Mouse (Mus musculus) layer of hippocampus, adult 9-10 months (tissue): ENCODE results near the gene Tmem184b.

Experiments
- DNase-seq: peaks from one replicate; pipeline ENCODE4 v3.0.0; 2022; ENCODE audit warnings: low spot score

Gene Tmem184b

DNA sequence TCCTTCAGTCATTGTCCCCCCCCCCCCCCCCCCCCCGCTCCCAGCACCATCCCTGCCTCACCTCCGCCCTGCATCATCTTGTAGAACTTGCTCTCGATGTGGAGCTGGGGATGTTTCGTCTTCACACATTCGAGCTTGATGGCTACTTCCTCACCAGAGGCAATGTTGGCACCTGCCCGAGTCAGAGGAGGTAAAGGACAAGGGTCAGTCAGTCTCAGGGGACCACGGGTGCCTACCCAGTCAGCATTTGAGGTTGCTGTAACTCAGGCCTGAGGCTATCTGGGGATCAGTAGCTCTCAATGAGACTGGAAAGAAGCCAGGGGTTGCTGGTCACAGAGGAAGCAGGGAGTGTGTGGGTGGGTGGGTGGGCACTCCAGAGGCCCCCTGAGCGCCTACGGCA, 26.6 kb upstream of the Tmem184b start:
- no peak for DNase-seq

DNA sequence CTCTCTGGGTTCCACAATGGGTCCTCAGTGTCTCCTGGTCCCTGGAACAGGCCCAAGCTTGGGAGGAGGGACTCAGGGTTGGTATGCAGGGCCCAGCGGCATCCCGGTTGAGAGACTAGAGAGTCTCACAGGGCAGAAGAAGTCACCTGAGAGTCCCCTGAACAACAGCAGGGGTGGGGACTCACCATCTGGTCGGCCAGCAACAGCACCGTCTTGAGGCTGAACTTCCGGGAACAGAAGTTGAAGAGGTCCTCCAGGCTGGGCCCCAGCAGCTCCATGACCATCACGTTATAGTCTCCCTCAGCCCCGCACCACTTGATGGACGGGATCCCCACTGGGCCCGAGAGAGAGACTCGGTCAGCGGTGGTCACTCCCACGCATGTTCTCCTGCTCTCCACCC, 26.2 kb upstream of the Tmem184b start:
- DNase-seq = no peak

DNA sequence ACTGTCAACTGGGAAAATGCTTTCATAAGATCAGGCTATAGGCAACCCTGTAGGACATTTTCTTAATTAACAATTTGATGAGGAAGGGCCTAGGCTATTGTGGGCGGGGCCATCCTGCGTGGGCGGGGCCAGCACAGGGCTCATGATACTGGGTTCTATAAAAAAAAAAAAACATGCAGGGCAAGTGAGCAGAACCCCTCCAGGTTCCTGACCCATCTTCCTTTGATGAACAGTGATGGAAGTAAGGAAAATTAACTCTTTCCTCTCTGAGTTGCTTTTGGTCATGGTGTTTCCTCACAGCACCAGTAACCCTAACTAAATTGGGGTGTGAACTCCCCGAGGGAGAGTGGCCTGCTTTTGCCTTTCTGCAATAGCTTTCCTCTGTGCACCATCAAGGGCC, 25.2 kb upstream of the Tmem184b start:
- no peak for DNase-seq

DNA sequence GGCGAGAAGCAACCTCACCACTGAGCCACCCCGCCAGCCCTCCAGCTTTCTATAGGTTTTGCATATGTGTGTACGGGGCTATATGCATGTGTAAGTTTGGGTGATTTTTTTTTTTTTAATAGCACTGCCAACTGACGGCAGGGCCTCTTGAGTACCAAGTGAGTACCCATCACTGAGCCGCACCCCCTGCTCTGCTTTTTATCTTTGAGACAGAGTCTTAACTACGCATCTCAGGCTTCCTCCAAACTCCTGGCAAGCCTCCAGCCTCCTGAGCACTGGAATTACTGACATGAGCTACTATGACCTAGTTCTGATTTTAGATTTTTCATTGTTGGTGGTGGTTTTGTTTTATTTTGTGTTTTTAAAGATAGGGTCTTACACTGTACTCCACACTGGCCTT, 24.1 kb upstream of the Tmem184b start:
- DNase-seq = no peak

DNA sequence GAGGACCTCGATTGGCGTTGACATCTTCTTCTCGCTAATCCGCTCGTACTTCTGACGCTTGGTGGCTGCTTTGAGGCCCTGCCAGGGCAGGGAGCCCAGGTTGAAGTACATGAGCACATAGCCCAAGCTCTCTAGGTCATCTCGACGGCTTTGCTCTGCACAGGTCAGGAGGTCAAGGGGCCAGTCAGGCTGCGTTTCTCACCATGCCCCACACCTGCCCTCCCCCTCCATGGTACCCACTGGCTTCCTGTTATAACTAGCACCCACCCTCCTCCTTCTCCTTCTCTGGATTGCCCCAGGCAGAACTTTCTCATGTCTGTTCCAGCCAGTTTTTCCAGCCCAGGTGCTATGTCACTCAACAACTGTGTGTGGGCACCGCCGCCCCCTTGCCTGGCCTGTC, 22.1 kb upstream of the Tmem184b start:
- no peak for DNase-seq

DNA sequence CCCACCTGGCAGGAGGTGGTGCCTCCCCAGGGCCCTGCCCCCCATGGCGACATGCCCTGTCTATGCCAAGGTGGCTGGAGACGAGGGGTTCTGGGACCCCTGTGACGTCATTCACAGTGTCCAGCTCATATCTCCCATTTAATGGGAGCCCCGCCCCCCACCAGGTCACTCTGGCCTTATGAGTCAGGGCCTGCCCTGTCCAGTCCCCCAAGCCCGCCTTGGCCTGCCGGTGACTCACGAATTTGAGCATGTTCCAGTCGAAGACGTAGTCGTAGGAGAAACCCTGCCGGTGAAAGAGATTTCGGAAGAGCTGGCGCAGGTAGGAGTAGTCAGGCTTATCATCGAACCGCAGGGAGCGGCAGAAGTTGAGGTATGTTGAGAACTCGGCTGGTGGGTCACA, 21.2 kb upstream of the Tmem184b start:
- no peak for DNase-seq

DNA sequence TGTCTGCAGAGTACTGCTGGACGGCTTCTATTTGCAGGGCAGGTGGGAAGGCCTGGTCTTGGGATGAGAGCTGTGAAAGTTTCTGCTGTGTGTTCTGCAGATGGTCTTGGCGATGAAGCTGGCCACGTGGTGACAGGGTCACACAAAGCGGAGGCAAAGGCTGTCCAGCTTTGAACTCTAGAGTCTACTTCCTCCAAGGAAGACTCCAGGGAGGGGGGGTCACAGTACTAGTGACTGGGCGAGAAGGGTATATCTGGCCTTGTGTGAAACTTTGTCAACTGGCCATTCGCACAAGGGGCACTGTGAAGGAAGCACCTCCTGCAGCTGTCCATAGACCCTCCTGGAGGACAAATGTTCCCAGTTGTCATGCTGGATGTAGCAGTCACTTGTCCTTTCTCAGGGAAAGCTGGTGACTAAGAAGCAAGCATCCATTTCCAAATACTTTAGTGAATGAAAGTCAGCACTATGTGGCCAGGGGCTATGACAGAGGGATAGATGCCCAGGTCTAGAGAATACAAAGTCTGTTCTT, 19.4 kb upstream of the Tmem184b start:
- no peak for DNase-seq

DNA sequence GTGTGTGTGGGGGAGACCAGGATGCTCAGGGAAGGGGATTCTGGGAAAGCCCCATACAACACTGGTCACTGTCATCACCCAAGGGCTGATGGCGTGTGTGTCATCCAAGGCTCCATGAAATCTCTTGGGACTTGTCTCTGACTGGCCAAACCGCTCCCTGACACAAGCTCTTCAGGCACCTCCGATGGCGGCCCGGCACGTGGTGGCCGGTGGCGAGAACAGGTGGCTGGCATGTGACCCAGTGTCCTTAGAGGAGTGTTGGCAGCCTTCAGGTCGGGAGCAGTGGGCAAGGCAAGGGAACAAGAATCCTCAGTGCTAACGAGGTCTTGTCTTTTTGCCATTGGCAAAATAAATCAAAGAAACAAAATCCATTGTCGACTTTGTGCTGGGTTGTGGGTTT, 15.3 kb upstream of the Tmem184b start:
- no peak for DNase-seq

DNA sequence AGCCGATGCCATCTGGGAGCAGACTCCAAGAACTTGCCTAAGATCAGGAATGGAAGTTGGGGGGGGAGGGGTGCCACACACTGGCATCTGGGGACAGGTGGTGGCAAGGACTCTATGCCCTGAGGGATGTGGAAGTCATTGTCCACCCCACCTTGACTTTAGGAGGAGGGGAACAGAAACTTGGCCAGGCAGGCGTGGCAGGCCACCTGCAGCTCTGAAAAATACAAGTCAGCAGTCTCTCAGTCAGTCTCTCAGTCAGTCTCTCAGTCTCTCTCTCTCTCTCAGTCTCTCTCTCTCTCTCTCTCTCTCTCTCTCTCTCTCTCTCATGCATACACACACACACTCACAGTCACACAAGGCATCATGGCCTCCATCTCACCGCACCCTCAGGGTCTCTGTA, 14.9 kb upstream of the Tmem184b start:
- no peak for DNase-seq

DNA sequence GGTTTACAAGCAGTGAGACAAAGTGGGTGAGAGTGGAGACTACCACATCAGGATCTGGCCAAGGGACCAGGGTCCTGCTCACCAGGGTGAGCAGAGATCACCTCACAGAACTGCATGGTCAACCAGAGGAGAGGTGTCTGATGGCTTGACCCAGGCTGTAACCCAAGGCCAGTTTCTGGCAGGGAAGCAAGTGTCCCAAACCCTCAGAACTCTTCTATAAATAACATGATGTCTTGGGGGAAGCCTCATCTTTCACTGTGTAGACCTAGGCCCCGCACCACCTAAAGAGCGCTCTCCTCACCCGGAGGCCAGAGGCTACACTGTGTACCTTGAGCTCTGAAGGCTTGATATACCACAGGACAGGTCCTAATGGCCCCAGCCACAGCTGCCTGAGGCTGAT, 14.0 kb upstream of the Tmem184b start:
- no peak for DNase-seq

DNA sequence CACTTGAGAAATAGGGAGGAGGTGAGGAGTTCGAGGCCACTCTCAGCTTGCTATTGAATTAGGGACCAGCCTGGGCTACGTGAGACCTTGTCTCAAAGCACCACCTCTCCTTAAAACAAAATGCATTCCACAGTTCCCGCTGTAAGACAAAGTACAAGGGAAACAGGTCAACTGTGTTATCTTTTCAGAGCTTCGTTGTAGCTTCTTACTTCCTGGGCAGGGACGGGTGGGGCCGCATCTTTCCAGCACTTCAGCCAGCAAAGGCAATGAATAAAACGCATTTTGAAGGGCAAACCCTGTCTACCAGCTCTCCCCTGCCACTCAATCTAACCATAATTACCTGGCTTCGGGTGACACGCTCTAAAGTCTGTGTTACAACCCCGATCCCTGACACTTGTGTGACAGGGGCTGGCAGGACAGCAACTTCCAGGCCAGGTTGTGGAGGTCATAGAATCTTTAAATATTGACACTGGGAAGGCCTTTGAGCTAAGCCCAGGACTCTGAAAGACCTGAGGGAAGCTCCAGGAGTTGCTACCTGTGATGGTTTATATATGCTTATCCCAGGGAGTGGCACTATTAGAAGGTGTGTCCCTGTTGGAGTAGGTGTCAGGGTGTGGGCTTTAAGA, 13.2 kb upstream of the Tmem184b start:
- no peak for DNase-seq

DNA sequence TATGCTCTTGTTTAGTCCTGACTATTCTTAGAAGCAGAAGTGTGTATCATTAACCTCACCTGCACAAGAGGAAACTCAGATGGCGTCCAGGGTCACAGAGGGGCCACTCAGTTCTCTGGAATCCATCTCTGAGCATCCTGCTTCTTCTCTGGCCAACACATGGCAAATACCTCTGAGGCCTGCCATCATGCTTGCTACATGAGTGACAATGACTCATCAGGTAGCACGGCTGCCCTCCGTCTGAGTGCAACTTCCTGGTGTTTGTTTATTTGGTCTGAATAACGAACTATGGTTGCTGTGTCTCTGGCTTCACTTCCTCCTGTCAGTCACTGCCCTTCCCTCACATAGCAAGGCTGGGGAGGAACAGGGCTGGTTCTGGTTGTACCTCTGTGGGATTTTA, 11.1 kb upstream of the Tmem184b start:
- no peak for DNase-seq

DNA sequence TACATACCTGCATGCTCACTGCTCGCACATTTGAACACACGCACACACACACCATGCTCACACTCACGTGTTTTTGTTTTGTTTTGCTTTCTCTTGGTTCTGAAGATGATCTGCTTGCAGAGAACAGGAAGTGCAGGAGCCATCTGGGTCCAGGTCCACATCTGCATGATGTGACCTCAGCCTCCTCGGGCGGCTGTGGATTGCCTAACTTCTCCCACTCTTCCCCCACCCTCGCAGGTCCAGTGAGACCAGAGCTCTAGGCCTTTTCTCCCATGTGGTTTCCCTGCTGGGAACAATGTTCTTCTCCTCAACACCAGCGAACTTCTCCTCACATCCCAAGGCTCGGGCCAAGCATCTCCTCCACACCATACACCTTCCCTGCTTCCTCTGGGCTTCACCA, 10.4 kb upstream of the Tmem184b start:
- DNase-seq = no peak

DNA sequence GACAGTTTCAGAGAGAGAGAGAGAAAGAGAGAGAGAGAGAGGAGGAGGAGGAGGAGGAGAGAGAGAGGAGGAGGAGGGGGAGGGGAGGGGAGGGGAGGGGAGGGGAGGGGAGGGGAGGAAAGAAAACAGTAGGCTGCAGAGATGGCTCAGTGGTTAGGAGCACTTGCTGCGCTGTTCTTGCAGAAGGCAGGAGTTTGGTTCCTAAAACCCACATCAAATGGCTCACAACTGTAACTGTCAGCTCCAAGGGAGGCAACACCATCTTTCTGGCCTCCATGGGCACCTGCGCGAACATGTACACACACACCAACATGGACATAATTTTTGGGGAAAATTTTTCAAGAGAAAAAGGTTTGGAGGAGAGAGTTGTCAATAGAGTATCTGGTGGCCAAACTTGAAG, 9.8 kb upstream of the Tmem184b start:
- DNase-seq = no peak

DNA sequence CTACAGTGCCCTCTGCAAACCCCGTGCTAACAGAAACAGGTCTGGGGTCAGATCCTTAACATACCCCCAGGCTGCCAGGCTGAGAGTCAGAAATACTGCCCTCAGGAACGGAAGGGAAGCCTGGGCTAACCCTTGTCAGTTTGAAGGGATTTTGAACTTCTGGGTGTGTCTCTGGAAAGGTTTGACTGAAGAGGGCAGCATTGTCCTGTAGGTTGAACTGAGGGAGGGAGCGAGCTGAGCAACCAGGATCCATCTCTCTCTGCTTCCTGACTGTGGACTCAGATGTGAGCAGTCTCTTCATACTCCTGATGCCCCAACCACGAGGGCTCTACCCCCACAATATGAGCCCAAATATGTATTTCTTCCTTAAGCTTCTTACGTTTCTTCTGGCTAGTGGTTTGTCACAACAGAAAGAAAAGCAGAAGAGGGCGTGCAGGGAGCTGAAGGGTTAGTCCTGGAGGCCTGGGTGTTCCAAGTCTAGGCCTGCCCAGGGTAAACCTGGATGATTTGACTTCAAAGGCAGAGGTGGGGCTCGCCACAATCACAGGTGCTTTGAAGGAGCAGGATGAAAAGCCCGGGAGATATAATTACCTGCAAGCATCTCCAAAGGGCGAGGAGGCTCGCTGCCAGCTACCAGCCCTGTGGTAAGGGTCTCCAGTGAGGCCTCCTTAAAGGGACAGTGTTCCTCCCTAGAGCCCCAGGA, 8.1 kb upstream of the Tmem184b start:
- no peak for DNase-seq

DNA sequence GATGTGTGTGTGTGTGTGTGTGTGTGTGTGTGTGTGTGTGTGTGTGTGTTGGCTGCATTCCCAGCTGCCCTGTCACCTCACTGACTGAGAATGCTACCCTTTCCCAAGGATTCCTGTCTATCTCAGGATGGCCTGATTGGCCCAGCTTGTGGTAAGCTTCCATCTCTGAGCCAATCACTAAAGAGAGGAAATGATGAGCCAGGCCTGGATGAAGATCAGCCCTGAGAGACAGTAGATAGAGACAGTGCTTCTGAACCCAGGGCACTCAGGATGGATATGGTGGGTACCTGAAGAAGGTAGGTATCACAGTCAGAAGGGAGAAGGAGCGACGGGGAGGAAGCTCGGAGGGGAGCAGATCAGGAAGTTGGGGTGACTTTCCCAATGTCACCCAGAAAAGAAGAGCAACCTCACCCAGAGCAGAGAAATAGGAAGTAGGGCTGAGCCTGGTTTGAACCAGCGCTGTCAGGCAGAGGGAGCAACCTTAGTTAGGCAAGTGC, 5.8 kb upstream of the Tmem184b start:
- DNase-seq = no peak

DNA sequence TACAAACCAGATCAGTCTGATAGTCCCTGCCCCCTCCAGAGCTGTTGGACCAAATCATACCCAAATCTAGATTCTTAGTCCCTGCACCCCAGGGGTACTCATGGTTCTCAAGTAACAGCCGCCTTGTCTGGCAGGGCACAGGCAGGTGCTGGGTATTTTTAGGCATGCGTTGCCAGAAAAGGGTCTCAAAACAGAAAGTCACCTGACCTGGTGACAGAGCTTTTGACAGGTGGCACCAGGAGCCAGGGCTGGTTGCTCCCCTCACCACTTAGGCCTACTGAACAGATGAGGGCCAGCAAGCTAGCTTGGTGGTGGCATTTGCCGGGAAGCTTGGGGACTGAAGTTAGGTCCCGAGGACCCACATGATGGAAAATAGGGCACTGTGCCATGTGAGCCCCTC, 3.2 kb upstream of the Tmem184b start:
- no peak for DNase-seq

DNA sequence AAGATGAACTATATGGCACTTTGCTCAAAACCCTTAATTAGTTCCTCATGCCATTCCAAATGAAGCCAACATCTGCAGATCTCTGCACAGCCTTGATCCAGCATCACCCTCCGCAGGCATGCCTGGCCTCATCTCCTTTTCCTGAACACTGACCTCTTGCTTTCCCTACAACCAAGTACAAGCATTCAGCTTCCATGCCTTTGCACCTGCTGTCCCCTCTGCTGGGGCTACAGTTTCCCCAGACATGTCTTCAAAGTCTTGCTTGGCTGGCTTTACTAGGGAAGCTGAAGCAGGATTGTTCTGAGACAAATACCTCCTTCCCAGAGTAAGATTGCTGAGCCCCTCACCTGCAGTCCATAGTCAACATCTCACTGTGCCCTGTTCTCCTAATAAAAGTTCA, 908 bp upstream of the Tmem184b start:
- DNase-seq = no peak

DNA sequence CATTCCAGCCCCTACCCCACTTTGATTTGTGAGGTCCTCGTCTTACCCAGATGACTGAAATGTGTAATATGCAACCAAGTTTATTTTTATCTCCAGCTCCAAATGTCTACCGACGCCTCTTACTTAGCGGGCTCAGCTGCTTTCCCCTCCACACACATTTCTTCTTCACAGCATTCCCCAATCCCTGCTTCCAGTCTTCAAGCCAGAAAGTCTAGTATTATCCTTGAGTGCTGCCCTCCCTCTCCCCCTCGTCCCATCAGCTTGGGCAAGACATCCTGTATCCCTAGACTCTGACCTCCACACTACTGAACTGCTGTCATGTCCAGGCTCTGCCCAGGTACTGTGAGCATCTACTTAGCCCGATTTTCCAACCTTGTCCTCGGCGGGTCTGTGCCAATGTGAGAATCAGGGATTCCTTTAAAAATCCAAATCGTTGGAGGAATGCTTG, 418 bp upstream of the Tmem184b start:
- no peak for DNase-seq

DNA sequence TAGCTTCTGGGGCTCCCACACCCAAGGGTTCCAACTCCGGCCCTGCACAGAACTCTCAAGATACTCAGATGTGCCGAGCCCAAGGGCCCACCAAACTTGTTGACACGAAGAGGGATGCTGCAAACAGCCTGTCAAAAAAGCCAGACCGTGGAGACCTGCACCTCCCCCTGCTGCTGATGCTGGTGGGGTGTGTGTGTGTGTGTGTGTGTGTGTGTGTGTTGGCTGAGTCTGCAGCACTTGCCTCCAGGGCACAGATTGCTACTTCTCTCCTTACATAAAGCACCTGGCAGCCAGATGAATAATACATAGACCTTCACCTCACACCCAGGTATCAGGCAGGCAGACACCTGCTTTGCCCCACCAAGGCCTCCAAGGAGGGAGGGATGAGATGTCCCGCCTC, 1.2 kb downstream of the Tmem184b start:
- DNase-seq = no peak

DNA sequence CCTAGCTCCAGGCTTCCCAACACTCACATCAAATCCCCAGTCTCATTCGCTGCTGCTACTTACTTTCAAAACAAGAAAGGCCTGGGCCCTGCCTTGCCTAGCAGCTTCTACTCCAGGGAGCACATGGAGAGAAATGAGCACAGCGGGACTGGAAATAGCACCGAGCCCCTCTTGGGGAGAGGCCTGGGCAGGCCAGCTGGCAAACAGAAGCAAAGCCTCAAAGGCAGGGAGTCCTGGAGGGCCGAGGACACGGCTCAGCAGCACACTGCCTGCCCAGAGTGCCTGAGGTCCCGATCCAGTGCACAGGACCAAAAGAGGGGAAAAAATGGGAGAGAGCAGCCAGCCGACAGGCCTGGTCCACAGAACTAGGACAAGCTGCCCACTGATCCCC, 2.4 kb downstream of the Tmem184b start:
- DNase-seq = no peak

DNA sequence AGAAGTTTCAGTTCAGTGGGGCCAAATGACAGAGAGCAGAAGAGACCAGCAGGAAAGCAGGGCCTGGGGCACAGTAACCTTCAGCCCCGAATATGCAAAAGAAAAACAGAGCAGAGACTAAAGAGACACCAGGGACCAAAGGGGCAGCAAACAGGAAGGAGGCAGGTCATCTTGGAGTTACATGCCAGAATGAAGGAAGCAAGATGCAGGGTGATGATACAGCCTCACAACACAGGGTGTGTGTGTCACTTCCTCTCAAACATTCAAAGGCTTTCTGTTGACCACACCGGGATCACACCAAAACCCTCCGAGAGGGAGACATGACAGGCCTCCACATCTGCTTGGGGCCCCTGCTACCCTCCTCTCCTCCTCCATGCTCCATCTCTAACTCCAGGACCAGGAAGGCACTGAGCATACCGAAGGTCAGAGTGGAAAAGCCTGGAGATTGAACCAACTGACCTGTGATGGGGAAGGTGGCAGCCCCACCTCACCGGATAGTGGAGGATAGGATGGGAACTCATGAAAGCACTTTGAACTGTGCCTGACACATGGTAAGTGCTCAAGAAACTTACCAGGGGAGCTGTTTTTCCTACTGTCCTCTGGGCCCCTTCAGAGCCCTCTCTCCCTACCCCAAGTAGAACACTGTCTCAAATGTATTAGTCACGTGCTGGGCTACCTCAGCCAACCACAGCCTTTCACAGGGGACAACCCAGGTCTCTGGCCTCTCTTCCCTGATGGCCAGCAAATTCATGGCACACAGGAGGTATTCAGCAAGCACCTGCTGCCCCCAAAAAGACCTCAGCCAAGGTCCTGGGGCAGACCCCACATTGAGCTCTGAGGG, 3.0 kb downstream of the Tmem184b start:
- DNase-seq = no peak
